9 mouse cellular contexts compared by ENCODE assay signal in genomic region chr11:119129281-119130058, GRCm38 (mm10). TPM values are rescaled to one million over a fixed set of nuclear protein-coding genes. Genes with fewer than 3 reads are reported as not detected.
DNase-seq lines count a peak whose midpoint lies in the region; ATAC-seq and TF ChIP-seq lines count a peak whose summit lies in the region.
"Had no signal": no experiment of that assay in that cellular context is flagged by ENCODE, and none has a peak within 500 bp of the region (broad histone marks: within the 10 kb centered on the region; RNA-seq: fewer than 3 reads in every experiment).

No protein-coding gene starts in this region.

- H3K27ac ChIP-seq in hindbrain, embryonic 15.5 days (replicated peaks): peak overlapping the region; percentile 49; the same call in 1 of the 2 replicates
- H3K27ac ChIP-seq in limb, embryonic 12.5 days: no peak overlapping the region

- DNase-seq in adrenal gland, postnatal 10 days: peak; percentile 62
- no peak for DNase-seq in spleen, postnatal 10 days (ENCODE audit: low spot score in 2 of 2)
- no peak for DNase-seq in retina, embryonic 14.5 days (ENCODE audit: low spot score)
- DNase-seq in urinary bladder, postnatal 25 days (ENCODE audit: low spot score): no peak
- DNase-seq in lung, adult 18-20 months: no peak
- DNase-seq: cerebellum, adult 9-10 months had no signal

- TF ChIP-seq CTCF in E14TG2a.4 (conservative IDR thresholded peaks at IDR 0.05; ENCODE audit: low read length): no peak

- WGBS in hindbrain, embryonic 15.5 days: 51% methylated on average over 18 of the region's 18 CpGs
- 33% methylated on average over 18 of the region's 18 CpGs for WGBS in limb, embryonic 12.5 days

- ATAC-seq in hindbrain, embryonic 15.5 days (ENCODE audit: low FRiP score, low read depth): no peak
- no peak for ATAC-seq in limb, embryonic 12.5 days (ENCODE audit: insufficient number of reproducible peaks, insufficient read depth, low FRiP score, low TSS enrichment, low read depth)

- peak overlapping the region; percentile 50 for H3K4me2 ChIP-seq in hindbrain, embryonic 15.5 days
- H3K4me2 ChIP-seq in limb, embryonic 12.5 days: peak overlapping the region; percentile 56

- peaks cover 92% of the 10 kb centered on the region for H3K27me3 ChIP-seq in E14TG2a.4 (ENCODE audit: insufficient read depth, low read length)
- no peaks in the 10 kb centered on the region for H3K27me3 ChIP-seq in hindbrain, embryonic 15.5 days
- peaks cover 45% of the 10 kb centered on the region for H3K27me3 ChIP-seq in limb, embryonic 12.5 days

- H3K9ac ChIP-seq in hindbrain, embryonic 15.5 days: no peak overlapping the region
- H3K9ac ChIP-seq in limb, embryonic 12.5 days (replicated peaks): no peak overlapping the region

- peaks cover 9% of the 10 kb centered on the region for H3K9me3 ChIP-seq in E14TG2a.4 (ENCODE audit: low read length)
- H3K9me3 ChIP-seq in hindbrain, embryonic 15.5 days: no peaks in the 10 kb centered on the region
- H3K9me3 ChIP-seq in limb, embryonic 12.5 days: no peaks in the 10 kb centered on the region

- H3K4me3 ChIP-seq in E14TG2a.4 (replicated peaks; ENCODE audit: low read length): peak overlapping the region; percentile 37; the same call in 1 of the 2 replicates
- H3K4me3 ChIP-seq in hindbrain, embryonic 15.5 days: peak overlapping the region; percentile 18
- peak overlapping the region; percentile 25 for H3K4me3 ChIP-seq in limb, embryonic 12.5 days (replicated peaks)

- H3K4me1 ChIP-seq in E14TG2a.4 (replicated peaks; ENCODE audit: low read depth, low read length): peaks cover 25% of the 10 kb centered on the region
- peaks cover 63% of the 10 kb centered on the region for H3K4me1 ChIP-seq in hindbrain, embryonic 15.5 days (replicated peaks)
- H3K4me1 ChIP-seq in limb, embryonic 12.5 days (replicated peaks): peaks cover 69% of the 10 kb centered on the region

- H3K36me3 ChIP-seq in E14TG2a.4 (ENCODE audit: insufficient read depth, low read length): no peaks in the 10 kb centered on the region
- H3K36me3 ChIP-seq in hindbrain, embryonic 15.5 days: no peaks in the 10 kb centered on the region
- H3K36me3 ChIP-seq in limb, embryonic 12.5 days: no peaks in the 10 kb centered on the region

RNA-seq across cellular contexts. Expression of gene Cbx4, which starts 43.4 kb away (rescaled TPM):
- 100 to 1,000 TPM in 1 of 2 experiments, 10 to 100 TPM in 1; 52.0 to 133 TPM for total RNA-seq in adrenal gland, postnatal 10 days (2021)
- polyA plus RNA-seq in hindbrain, embryonic 15.5 days (2015; fragmentation: Nextera tagmentation; extraction: Ambion mirVana): 21.9 and 23.2 TPM in 2 replicates
- 9.8 and 12.5 TPM in 2 replicates for polyA plus RNA-seq in limb, embryonic 12.5 days (2016; fragmentation: Nextera tagmentation; extraction: Ambion mirVana)
